Mouse (Mus musculus) stomach, postnatal 0 days (tissue): ENCODE measurements around the gene Rhov.

ENCODE experiments used
- CTCF ChIP-seq: IDR thresholded peaks from 2 replicates; pipeline ENCODE4 v1.5.1; 2016; ENCODE audit warnings: antibody characterized with exemption, low read depth, mild to moderate bottlenecking, moderate library complexity
- EP300 ChIP-seq: optimal IDR thresholded peaks from 2 replicates; pipeline ENCODE3; 2016; ENCODE audit warnings: antibody characterized with exemption

- no peak for TF ChIP-seq CTCF
- TF ChIP-seq EP300: no peak
Observed at GRCm38 (mm10) chr2:119296756-119297155, 25.7 kb upstream of the Rhov start.
